Mouse (Mus musculus): ENCODE measurements around the gene Prox1.

GRCm38 (mm10) chr1:190189125-190189524 is 18.6 kb upstream of the Prox1 start:
- TF ChIP-seq CTCF (IDR thresholded peaks at IDR 0.05; ENCODE audit: insufficient read depth, low read length) (no peak), POLR2A (IDR thresholded peaks at IDR 0.05; ENCODE audit: borderline replicate concordance, extremely low read depth, low read depth, low read length) (no peak)

All from lung, adult 2 months (tissue).